Mouse (Mus musculus) CH12.LX (cell line): ENCODE results near the gene Pde8a. TPM values are rescaled to one million over a fixed set of nuclear protein-coding genes. Genes with fewer than 3 reads are reported as not detected.

Source experiments
- DNase-seq: peaks from one replicate; pipeline ENCODE4 v3.0.0-alpha.2; 2013; ENCODE audit errors: extremely low read depth
- H3K27ac ChIP-seq: 2 replicates; pipeline ENCODE4 v1.5.1; 2012; ENCODE audit warnings: low read depth, mild to moderate bottlenecking, control low read depth, moderate library complexity; ENCODE audit not compliant: insufficient read depth
- H3K27me3 ChIP-seq: replicated peaks from 2 replicates; pipeline ENCODE3; 2012; ENCODE audit warnings: inconsistent platforms
- H3K36me3 ChIP-seq, 2 experiments: replicated peaks in 1 of 2; 2 replicates each; pipeline versions ENCODE3 to v1.6.1; 2012; ENCODE audit warnings: inconsistent platforms in 1 of 2, low read length in 1 of 2, mild to moderate bottlenecking in 1 of 2, mixed read lengths in 1 of 2, moderate library complexity in 1 of 2; ENCODE audit not compliant: control insufficient read depth in 1 of 2, insufficient read depth in 1 of 2
- H3K4me1 ChIP-seq, 2 experiments: 2 replicates each; pipeline ENCODE4 v1.6.1; 2012; ENCODE audit warnings: inconsistent platforms in 1 of 2, moderate library complexity in 1 of 2; ENCODE audit not compliant: insufficient read depth in 2 of 2, control insufficient read depth in 1 of 2
- H3K4me2 ChIP-seq: 2 replicates; pipeline ENCODE4 v1.6.1; 2012; ENCODE audit warnings: low read depth, mild to moderate bottlenecking, control low read depth; ENCODE audit not compliant: poor library complexity, insufficient read depth, severe bottlenecking
- H3K4me3 ChIP-seq, 3 experiments: fragments of 150-350 bp in 1 of 3; sonication (generic) in 1 of 3; replicated peaks in 1 of 3; 2 replicates each; pipeline versions ENCODE3 to v1.5.1; 2011 to 2012; ENCODE audit warnings: low read depth in 2 of 3, low read length in 2 of 3, mild to moderate bottlenecking in 2 of 3, moderate library complexity in 2 of 3, control low read depth in 1 of 3, improper control_type of control experiment in 1 of 3, inconsistent platforms in 1 of 3, mixed read lengths in 1 of 3; ENCODE audit not compliant: poor library complexity in 1 of 3
- H3K79me2 ChIP-seq: replicated peaks from 2 replicates; pipeline ENCODE4 v1.6.1; 2012; ENCODE audit warnings: mild to moderate bottlenecking, moderate library complexity; ENCODE audit not compliant: control insufficient read depth, poor library complexity, insufficient read depth, severe bottlenecking; ENCODE audit errors: extremely low read depth
- H3K9ac ChIP-seq: 2 replicates; pipeline ENCODE4 v1.6.1; 2012; ENCODE audit warnings: low read depth, mild to moderate bottlenecking, control low read depth, moderate library complexity; ENCODE audit not compliant: insufficient read depth
- H3K9me3 ChIP-seq: replicated peaks from 2 replicates; pipeline ENCODE3; 2012; ENCODE audit warnings: low read length, inconsistent platforms, mixed read lengths
- BHLHE40 ChIP-seq: IDR thresholded peaks from 2 replicates; pipeline ENCODE4 v1.6.1; 2011; ENCODE audit warnings: mild to moderate bottlenecking, low read depth, low read length, improper control_type of control experiment
- E2F4 ChIP-seq: IDR thresholded peaks from 2 replicates; pipeline ENCODE4 v1.6.1; 2011; ENCODE audit warnings: low read depth, low read length, improper control_type of control experiment; ENCODE audit not compliant: insufficient replicate concordance
- GABPA ChIP-seq: IDR thresholded peaks from 2 replicates; pipeline ENCODE4 v1.6.1; 2012; ENCODE audit warnings: low read depth, low read length, improper control_type of control experiment, inconsistent platforms; ENCODE audit not compliant: insufficient replicate concordance
- MAX ChIP-seq: IDR thresholded peaks from 2 replicates; pipeline ENCODE4 v1.6.1; 2011; ENCODE audit warnings: low read length, improper control_type of control experiment
- NELFE ChIP-seq: IDR thresholded peaks from 2 replicates; pipeline ENCODE4 v1.6.1; 2011; ENCODE audit warnings: low read depth, low read length, improper control_type of control experiment
- RCOR1 ChIP-seq: conservative IDR thresholded peaks from 2 replicates; pipeline ENCODE4 v1.6.1; 2012; ENCODE audit warnings: low read depth, mild to moderate bottlenecking, inconsistent platforms, low read length, improper control_type of control experiment
- USF1 ChIP-seq: IDR thresholded peaks from 2 replicates; pipeline ENCODE4 v1.6.1; 2014; ENCODE audit warnings: low read depth, mild to moderate bottlenecking, inconsistent platforms, low read length, improper control_type of control experiment
- dilution Hi-C: fragments of 300-500 bp; cut with MboI; formaldehyde crosslinking; loops from 2 replicates; pipeline ENCODE4 v1.14.3; 2020; ENCODE audit warnings: low sequenced_read_pairs; ENCODE audit not compliant: extremely low pct_unique_long_range_greater_than_20kb, extremely low pct_ligation_motif_present
- in situ Hi-C: fragments of 300-500 bp; cut with MboI; formaldehyde crosslinking; loops from 3 replicates; pipeline ENCODE4 v1.14.3; 2019; ENCODE audit warnings: low sequenced_read_pairs, low pct_ligation_motif_present, low pct_unique_long_range_greater_than_20kb, mixed read lengths
- polyA plus RNA-seq: library from polyadenylated mRNA; unstranded; fragments of >175 nt; gene quantifications from 2 replicates; pipeline ENCODE4 v1.2.1, GENCODE M21; 2012; ENCODE audit warnings: low read depth; ENCODE audit not compliant: insufficient read length
- total RNA-seq, 2 experiments: library from RNA; depleted of rRNA; stranded (reverse); fragments of 300-350 nt in 1 of 2; fragments of >200 nt in 1 of 2; gene quantifications; 2 replicates each; pipeline ENCODE4 v1.2.3; 2012 to 2014

Gene Pde8a
- total and polyA plus RNA-seq, 3 experiments, result 8.3 to 22.7 (median 9.1) TPM

DNA sequence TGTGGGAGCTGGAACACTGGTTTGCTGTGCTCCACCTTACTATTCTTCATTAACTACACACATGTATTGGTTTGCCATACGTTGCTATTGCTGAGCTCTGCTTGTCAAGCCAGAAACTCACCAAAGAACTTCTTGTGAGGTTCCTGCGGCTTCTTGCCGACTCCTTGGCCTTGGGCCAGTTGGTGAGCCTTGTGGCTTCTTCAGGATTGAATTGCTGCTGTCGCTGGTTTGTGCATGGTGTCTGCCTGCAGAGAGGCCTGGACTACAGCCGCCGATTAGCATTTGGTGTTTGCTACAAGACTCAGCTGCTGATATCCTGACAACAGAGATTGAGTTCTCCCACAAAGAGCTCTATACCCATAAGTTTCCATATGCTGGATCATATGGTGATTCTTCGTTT is 10.9 kb downstream of the Pde8a start:
- dilution Hi-C loops, result no loop called here

DNA sequence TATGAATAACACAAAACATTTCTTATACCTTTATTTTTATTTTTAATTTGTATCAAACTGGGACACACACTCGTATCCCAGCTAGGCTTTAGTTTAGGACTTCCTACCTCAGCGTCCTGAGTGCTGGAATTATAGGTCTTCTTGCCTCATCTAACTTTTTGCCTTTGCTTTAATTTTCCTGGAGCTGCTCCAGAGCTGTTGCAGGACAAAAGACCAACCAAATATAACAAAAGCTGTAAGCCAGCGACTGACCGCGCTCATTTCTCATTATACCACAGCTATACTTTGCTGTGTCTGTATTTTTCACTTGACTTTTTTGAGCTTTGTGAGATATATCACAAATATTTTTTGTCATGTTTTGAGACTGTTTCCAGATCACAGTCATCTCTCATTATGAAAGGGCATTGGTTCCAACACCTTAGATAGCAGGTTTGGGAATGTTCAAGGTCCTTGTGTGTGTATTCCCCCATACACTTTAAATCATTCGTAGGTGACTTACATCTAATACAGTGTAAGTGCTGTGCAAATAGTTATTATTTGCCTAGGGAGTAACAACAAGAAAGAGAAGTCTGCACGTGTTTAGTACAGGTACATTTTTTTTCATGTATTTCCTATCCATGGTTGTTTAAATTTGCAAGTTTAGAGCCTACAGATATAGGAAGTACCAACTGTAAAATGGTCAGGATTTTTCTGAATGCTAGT is 16.8 kb downstream of the Pde8a start:
- TF ChIP-seq E2F4 (no peak), GABPA (no peak), NELFE (no peak)
- Histone ChIP-seq H3K4me1 (peaks cover 9 to 62% of the 10 kb centered on the region in 2 experiments), H3K4me3 (no peak overlapping the region), H3K9me3 (no peaks in the 10 kb centered on the region), H3K27me3 (no peaks in the 10 kb centered on the region), H3K4me2 (no peak overlapping the region), H3K79me2 (peaks cover 10% of the 10 kb centered on the region; the same call in 1 of the 2 replicates), H3K27ac (no peak overlapping the region), H3K36me3 (peaks cover 5 to 18% of the 10 kb centered on the region in 2 experiments), H3K9ac (no peak overlapping the region)
- DNase-seq, result no peak
- in situ Hi-C loops (no loop called here), dilution Hi-C loops (no loop called here)

More for the DNA sequence above, 10.9 kb downstream of the Pde8a start:
- in situ Hi-C loops, result no loop called here
- Histone ChIP-seq H3K4me2 (no peak overlapping the region), H3K9ac (no peak overlapping the region), H3K36me3 (peaks cover 13 to 41% of the 10 kb centered on the region in 2 experiments), H3K4me3 (no peak overlapping the region), H3K27me3 (no peaks in the 10 kb centered on the region), H3K4me1 (peaks cover 2 to 36% of the 10 kb centered on the region in 2 experiments; a peak in 3 of 4 replicates), H3K79me2 (peaks cover 8% of the 10 kb centered on the region; the same call in 1 of the 2 replicates), H3K27ac (no peak overlapping the region), H3K9me3 (peaks cover 2% of the 10 kb centered on the region)
- no peak for DNase-seq
- TF ChIP-seq BHLHE40, result no peak
- no peak for TF ChIP-seq MAX
- TF ChIP-seq RCOR1, result no peak

DNA sequence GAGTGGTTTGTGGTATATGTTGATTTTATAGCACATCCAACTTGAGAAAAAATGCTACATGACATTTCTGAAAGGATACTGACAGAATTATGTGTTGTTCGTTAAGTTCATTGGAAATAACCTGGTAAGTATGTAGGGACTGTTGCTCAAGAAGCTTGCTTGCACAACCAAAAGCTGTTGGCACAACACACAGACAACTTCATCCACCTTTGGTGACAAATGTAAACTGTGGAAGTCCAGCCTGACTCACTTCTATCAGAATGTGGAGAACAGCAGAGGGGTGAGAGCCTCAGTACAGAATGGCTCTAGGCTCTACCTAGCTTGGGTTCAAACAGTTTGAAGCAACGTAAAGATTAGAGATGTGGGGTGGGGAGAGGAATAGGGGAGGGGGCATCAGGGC is 19.3 kb downstream of the Pde8a start:
- no peaks in the 10 kb centered on the region for H3K27me3 ChIP-seq
- no peak overlapping the region for H3K4me2 ChIP-seq
- H3K36me3 ChIP-seq, result peaks cover 3 to 18% of the 10 kb centered on the region in 2 experiments
- dilution Hi-C loops (no loop called here), in situ Hi-C loops (no loop called here)
- no peak for TF ChIP-seq USF1
- peaks cover 14 to 80% of the 10 kb centered on the region in 2 experiments for H3K4me1 ChIP-seq
- H3K9me3 ChIP-seq, result no peaks in the 10 kb centered on the region
- H3K9ac ChIP-seq, result no peak overlapping the region
- no peak for DNase-seq
- H3K27ac ChIP-seq, result no peak overlapping the region
- H3K4me3 ChIP-seq, result no peak overlapping the region
- peaks cover 7% of the 10 kb centered on the region; the same call in 1 of the 2 replicates for H3K79me2 ChIP-seq
